In the genomic region with DNA sequence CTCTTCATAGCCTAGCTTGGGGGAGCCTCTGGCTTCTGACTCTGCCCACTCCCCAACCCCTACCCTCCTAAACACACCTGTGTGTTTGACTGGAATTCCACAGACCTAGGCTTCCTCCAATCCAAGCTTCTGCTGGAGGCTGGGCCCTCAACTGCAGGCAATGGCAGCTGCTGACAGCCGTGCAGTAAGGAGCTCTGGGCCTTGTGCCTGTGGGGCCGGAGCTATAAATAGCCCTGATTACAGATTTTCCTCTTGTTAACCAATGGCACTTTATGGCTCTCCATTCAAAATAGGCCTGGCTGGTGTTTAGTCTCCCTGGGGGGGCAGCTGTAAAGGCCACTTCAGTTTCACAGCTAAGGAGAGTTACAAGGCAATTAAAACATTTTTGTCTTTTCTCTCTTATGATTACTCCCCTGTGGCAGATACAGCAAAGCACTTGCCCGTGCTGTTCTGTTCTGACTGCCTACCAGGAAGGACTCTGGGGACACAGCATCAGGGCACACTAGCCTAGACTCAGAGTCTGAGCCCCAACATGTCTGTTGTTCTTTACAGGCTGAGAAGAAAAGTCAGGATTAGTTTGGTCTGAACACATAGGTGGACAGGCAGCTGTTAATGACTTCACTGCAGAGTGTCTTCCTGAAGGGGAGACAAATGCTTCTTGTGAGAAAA, we compare ENCODE assay signal across 8 mouse cellular contexts. TPM values are rescaled to one million over a fixed set of nuclear protein-coding genes. Genes with fewer than 3 reads are reported as not detected.
DNase-seq lines count a peak whose midpoint lies in the region; ATAC-seq lines count a peak whose summit lies in the region.
"Had no signal": no experiment of that assay in that cellular context is flagged by ENCODE, and none has a peak within 500 bp of the region (broad histone marks: within the 10 kb centered on the region; RNA-seq: fewer than 3 reads in every experiment).

No protein-coding gene starts in this region.

- H3K4me3 ChIP-seq in heart, embryonic 13.5 days, result no peak overlapping the region
- no peak overlapping the region for H3K4me3 ChIP-seq in limb, embryonic 15.5 days

- H3K36me3 ChIP-seq in heart, embryonic 13.5 days, result no peaks in the 10 kb centered on the region
- H3K36me3 ChIP-seq in limb, embryonic 15.5 days, result no peaks in the 10 kb centered on the region

- H3K27ac ChIP-seq in heart, embryonic 13.5 days (replicated peaks), result peak overlapping the region; percentile 92
- no peak overlapping the region for H3K27ac ChIP-seq in limb, embryonic 15.5 days
- H3K27ac ChIP-seq: liver, embryonic 14.5 days had no signal

- H3K9ac ChIP-seq in heart, embryonic 13.5 days, result 0 out of 2 replicates have a peak overlapping the region, but pooled peaks have one; percentile 52
- H3K9ac ChIP-seq in limb, embryonic 15.5 days, result no peak overlapping the region
- H3K9ac ChIP-seq: liver, embryonic 14.5 days had no signal

- ATAC-seq in heart, embryonic 13.5 days (ENCODE audit: extremely low read depth, insufficient number of reproducible peaks, low FRiP score, low TSS enrichment), result no peak
- peak; percentile 72 for ATAC-seq in limb, embryonic 15.5 days (ENCODE audit: insufficient number of reproducible peaks, low FRiP score, low TSS enrichment, low read depth)
- ATAC-seq in cerebellum, adult (ENCODE audit: insufficient number of reproducible peaks, low FRiP score, low TSS enrichment), result no peak

- no peaks in the 10 kb centered on the region for H3K9me3 ChIP-seq in heart, embryonic 13.5 days
- H3K9me3 ChIP-seq in limb, embryonic 15.5 days, result no peaks in the 10 kb centered on the region

- H3K4me1 ChIP-seq in heart, embryonic 13.5 days, result peaks cover 35% of the 10 kb centered on the region
- peaks cover 12% of the 10 kb centered on the region for H3K4me1 ChIP-seq in limb, embryonic 15.5 days

- H3K27me3 ChIP-seq in heart, embryonic 13.5 days (replicated peaks), result no peaks in the 10 kb centered on the region
- 0 out of 2 replicates have a peak, but pooled peaks cover 5% of the 10 kb centered on the region for H3K27me3 ChIP-seq in limb, embryonic 15.5 days

- DNase-seq in Muller cell, postnatal 12 days (ENCODE audit: inconsistent ontology term), result peak; percentile 32
- peak; percentile 20 for DNase-seq in brain, embryonic 18.5 days (ENCODE audit: low read depth, low spot score)
- DNase-seq in frontal cortex, adult 2 months (ENCODE audit: extremely low spot score in 1 of 2, low spot score in 1 of 2), result no peak
- DNase-seq in cerebellum, postnatal 25 days, result no peak

- 9% methylated on average over 3 of the region's 3 CpGs for WGBS in heart, embryonic 13.5 days
- 2% methylated on average over 3 of the region's 3 CpGs for WGBS in limb, embryonic 15.5 days

- peak overlapping the region; percentile 35 for H3K4me2 ChIP-seq in heart, embryonic 13.5 days
- H3K4me2 ChIP-seq in limb, embryonic 15.5 days, result no peak overlapping the region

RNA-seq across cellular contexts. Expression of gene Prtg, which starts 43.5 kb away (rescaled TPM):
- 0.87 and 0.92 TPM in 2 replicates for polyA plus RNA-seq in heart, embryonic 13.5 days (2015; fragmentation: Nextera tagmentation; extraction: Ambion mirVana)
- polyA plus RNA-seq in limb, embryonic 15.5 days (2015; fragmentation: Nextera tagmentation; extraction: Ambion mirVana), result 0.41 and 0.48 TPM in 2 replicates
- 1.2 and 1.4 TPM in 2 replicates for polyA plus RNA-seq in frontal cortex, adult 2 months (2012; rRNA removed)

Comparison
In these comparisons a context has a peak if more than half of its experiments do, and no peak if none do; other contexts are left out.
1. DNase-seq: peak in Muller cell, postnatal 12 days (single experiment) and brain, embryonic 18.5 days (single experiment); none in frontal cortex, adult 2 months (0 of 2) and cerebellum, postnatal 25 days (0 of 2).